Mouse (Mus musculus) CH12.LX (cell line): ENCODE measurements around the gene Vmn1r7. TPM values are rescaled to one million over a fixed set of nuclear protein-coding genes. Genes with fewer than 3 reads are reported as not detected.

Source experiments
- DNase-seq: peaks from one replicate; pipeline ENCODE4 v3.0.0-alpha.2; 2013; ENCODE audit errors: extremely low read depth
- H3K27ac ChIP-seq: 2 replicates; pipeline ENCODE4 v1.5.1; 2012; ENCODE audit warnings: low read depth, mild to moderate bottlenecking, control low read depth, moderate library complexity; ENCODE audit not compliant: insufficient read depth
- H3K27me3 ChIP-seq: replicated peaks from 2 replicates; pipeline ENCODE3; 2012; ENCODE audit warnings: inconsistent platforms
- H3K36me3 ChIP-seq, 2 experiments: replicated peaks in 1 of 2; 2 replicates each; pipeline versions ENCODE3 to v1.6.1; 2012; ENCODE audit warnings: inconsistent platforms in 1 of 2, low read length in 1 of 2, mild to moderate bottlenecking in 1 of 2, mixed read lengths in 1 of 2, moderate library complexity in 1 of 2; ENCODE audit not compliant: control insufficient read depth in 1 of 2, insufficient read depth in 1 of 2
- H3K4me1 ChIP-seq, 2 experiments: 2 replicates each; pipeline ENCODE4 v1.6.1; 2012; ENCODE audit warnings: inconsistent platforms in 1 of 2, moderate library complexity in 1 of 2; ENCODE audit not compliant: insufficient read depth in 2 of 2, control insufficient read depth in 1 of 2
- H3K4me2 ChIP-seq: 2 replicates; pipeline ENCODE4 v1.6.1; 2012; ENCODE audit warnings: low read depth, mild to moderate bottlenecking, control low read depth; ENCODE audit not compliant: poor library complexity, insufficient read depth, severe bottlenecking
- H3K4me3 ChIP-seq, 3 experiments: fragments of 150-350 bp in 1 of 3; sonication (generic) in 1 of 3; replicated peaks in 1 of 3; 2 replicates each; pipeline versions ENCODE3 to v1.5.1; 2011 to 2012; ENCODE audit warnings: low read depth in 2 of 3, low read length in 2 of 3, mild to moderate bottlenecking in 2 of 3, moderate library complexity in 2 of 3, control low read depth in 1 of 3, improper control_type of control experiment in 1 of 3, inconsistent platforms in 1 of 3, mixed read lengths in 1 of 3; ENCODE audit not compliant: poor library complexity in 1 of 3
- H3K79me2 ChIP-seq: replicated peaks from 2 replicates; pipeline ENCODE4 v1.6.1; 2012; ENCODE audit warnings: mild to moderate bottlenecking, moderate library complexity; ENCODE audit not compliant: control insufficient read depth, poor library complexity, insufficient read depth, severe bottlenecking; ENCODE audit errors: extremely low read depth
- H3K9ac ChIP-seq: 2 replicates; pipeline ENCODE4 v1.6.1; 2012; ENCODE audit warnings: low read depth, mild to moderate bottlenecking, control low read depth, moderate library complexity; ENCODE audit not compliant: insufficient read depth
- H3K9me3 ChIP-seq: replicated peaks from 2 replicates; pipeline ENCODE3; 2012; ENCODE audit warnings: low read length, inconsistent platforms, mixed read lengths
- CTCF ChIP-seq, 2 experiments: IDR thresholded peaks in 1 of 2; conservative IDR thresholded peaks in 1 of 2; 2 replicates each; pipeline ENCODE4 v1.5.1; 2011 to 2012; ENCODE audit warnings: low read depth in 2 of 2, low read length in 2 of 2, improper control_type of control experiment in 1 of 2, inconsistent platforms in 1 of 2, mild to moderate bottlenecking in 1 of 2, moderate library complexity in 1 of 2
- HCFC1 ChIP-seq: IDR thresholded peaks from 2 replicates; pipeline ENCODE4 v1.6.1; 2012; ENCODE audit warnings: low read depth, mild to moderate bottlenecking, inconsistent platforms, low read length, improper control_type of control experiment
- PAX5 ChIP-seq: IDR thresholded peaks from 2 replicates; pipeline ENCODE4 v1.6.1; 2012; ENCODE audit warnings: low read length, inconsistent platforms, mixed read lengths
- TCF12 ChIP-seq: IDR thresholded peaks from 2 replicates; pipeline ENCODE4 v1.6.1; 2014; ENCODE audit warnings: low read depth, mild to moderate bottlenecking, inconsistent platforms, low read length, improper control_type of control experiment
- ZC3H11A ChIP-seq: IDR thresholded peaks from 2 replicates; pipeline ENCODE4 v1.6.1; 2012; ENCODE audit warnings: low read depth, mild to moderate bottlenecking, inconsistent platforms, low read length, improper control_type of control experiment
- ZKSCAN1 ChIP-seq: IDR thresholded peaks from 2 replicates; pipeline ENCODE4 v1.6.1; 2012; ENCODE audit warnings: low read depth, inconsistent platforms, low read length, improper control_type of control experiment, borderline replicate concordance
- dilution Hi-C: fragments of 300-500 bp; cut with MboI; formaldehyde crosslinking; loops from 2 replicates; pipeline ENCODE4 v1.14.3; 2020; ENCODE audit warnings: low sequenced_read_pairs; ENCODE audit not compliant: extremely low pct_unique_long_range_greater_than_20kb, extremely low pct_ligation_motif_present
- in situ Hi-C: fragments of 300-500 bp; cut with MboI; formaldehyde crosslinking; loops from 3 replicates; pipeline ENCODE4 v1.14.3; 2019; ENCODE audit warnings: low sequenced_read_pairs, low pct_ligation_motif_present, low pct_unique_long_range_greater_than_20kb, mixed read lengths
- polyA plus RNA-seq: library from polyadenylated mRNA; unstranded; fragments of >175 nt; gene quantifications from 2 replicates; pipeline ENCODE4 v1.2.1, GENCODE M21; 2012; ENCODE audit warnings: low read depth; ENCODE audit not compliant: insufficient read length
- total RNA-seq, 2 experiments: library from RNA; depleted of rRNA; stranded (reverse); fragments of 300-350 nt in 1 of 2; fragments of >200 nt in 1 of 2; gene quantifications; 2 replicates each; pipeline ENCODE4 v1.2.3; 2012 to 2014

The Vmn1r7 gene
- total and polyA plus RNA-seq, 3 experiments, result not detected

- dilution Hi-C loops, result no loop called here
- H3K4me3 ChIP-seq, result no peak within 1 kb of the TSS
Observed at GRCm38 (mm10) chr6:56996943-56997342, 28.2 kb downstream of the Vmn1r7 start, which contains the start of gene Vmn1r6. Gene Vmn1r6, plus strand, starts transcription at chr6:56997243.

More at GRCm38 (mm10) chr6:56996943-56997342, 28.2 kb downstream of the Vmn1r7 start, which contains the start of gene Vmn1r6:
- H3K36me3 ChIP-seq, result no peaks in the 10 kb centered on the region
- no peak within 1 kb of the TSS for H3K9ac ChIP-seq
- no peaks in the 10 kb centered on the region for H3K79me2 ChIP-seq
- no peaks in the 10 kb centered on the region for H3K9me3 ChIP-seq
- no peak for DNase-seq
- H3K4me2 ChIP-seq, result no peak within 1 kb of the TSS
- no peaks in the 10 kb centered on the region for H3K27me3 ChIP-seq
- in situ Hi-C loops, result no loop called here
- no peak within 1 kb of the TSS for H3K27ac ChIP-seq
- TF ChIP-seq ZKSCAN1, result no peak
- TF ChIP-seq ZC3H11A, result no peak
- no peak for TF ChIP-seq PAX5
- TF ChIP-seq TCF12, result no peak
- TF ChIP-seq HCFC1, result no peak
- no peak for TF ChIP-seq CTCF (conservative IDR thresholded peaks at IDR 0.05 in 1 of 2, IDR thresholded peaks at IDR 0.05 in 1 of 2; ENCODE audit: low read depth in 2 of 2, low read length in 2 of 2)
- H3K4me1 ChIP-seq, result no peaks in the 10 kb centered on the region

Other genes starting within 250 kb of the Vmn1r7 start
- gene Kbtbd2, start 227.5 kb downstream of the Vmn1r7 start, total RNA-seq (2012; rRNA removed), result 11.0 and 13.3 TPM in 2 replicates
- 29.5 and 34.2 TPM in 2 replicates for gene Kbtbd2, start 227.5 kb downstream of the Vmn1r7 start, total RNA-seq (2014; rRNA removed)
- 8.4 and 9.3 TPM in 2 replicates for gene Kbtbd2, start 227.5 kb downstream of the Vmn1r7 start, polyA plus RNA-seq
- 0.97 and 1.7 TPM in 2 replicates for gene Fkbp9, start 193.3 kb downstream of the Vmn1r7 start, total RNA-seq (2012; rRNA removed)
- not detected in 2 replicates for gene Fkbp9, start 193.3 kb downstream of the Vmn1r7 start, total RNA-seq (2014; rRNA removed)
- gene Fkbp9, start 193.3 kb downstream of the Vmn1r7 start, polyA plus RNA-seq, result 0.07 and 0.08 TPM in 2 replicates
- gene Nt5c3, start 101.4 kb downstream of the Vmn1r7 start, total RNA-seq (2012; rRNA removed), result 23.7 and 23.8 TPM in 2 replicates
- 82.4 and 82.5 TPM in 2 replicates for gene Nt5c3, start 101.4 kb downstream of the Vmn1r7 start, total RNA-seq (2014; rRNA removed)
- gene Nt5c3, start 101.4 kb downstream of the Vmn1r7 start, polyA plus RNA-seq, result 36.5 and 38.7 TPM in 2 replicates
- 0.25 and 0.29 TPM in 2 replicates for gene Vmn1r4, start 101.3 kb downstream of the Vmn1r7 start, total RNA-seq (2012; rRNA removed)
- gene Vmn1r4, start 101.3 kb downstream of the Vmn1r7 start, total RNA-seq (2014; rRNA removed), result 0.11 and 0.41 TPM in 2 replicates
- 0.11 and 0.12 TPM in 2 replicates for gene Vmn1r4, start 101.3 kb downstream of the Vmn1r7 start, polyA plus RNA-seq
- gene Vmn1r5, start 55.1 kb downstream of the Vmn1r7 start, total RNA-seq (2012; rRNA removed), result not detected in 2 replicates
- not detected in 2 replicates for gene Vmn1r5, start 55.1 kb downstream of the Vmn1r7 start, total RNA-seq (2014; rRNA removed)
- not detected in 2 replicates for gene Vmn1r5, start 55.1 kb downstream of the Vmn1r7 start, polyA plus RNA-seq
- gene Vmn1r6, start 28.1 kb downstream of the Vmn1r7 start, total RNA-seq (2012; rRNA removed), result not detected in 2 replicates
- gene Vmn1r6, start 28.1 kb downstream of the Vmn1r7 start, total RNA-seq (2014; rRNA removed), result not detected in 2 replicates
- gene Vmn1r6, start 28.1 kb downstream of the Vmn1r7 start, polyA plus RNA-seq, result not detected in 2 replicates
- gene Vmn1r8, start 7.0 kb upstream of the Vmn1r7 start, total RNA-seq (2012; rRNA removed), result not detected in 2 replicates
- not detected in 2 replicates for gene Vmn1r8, start 7.0 kb upstream of the Vmn1r7 start, total RNA-seq (2014; rRNA removed)
- gene Vmn1r8, start 7.0 kb upstream of the Vmn1r7 start, polyA plus RNA-seq, result not detected in 2 replicates
- gene Vmn1r9, start 41.5 kb upstream of the Vmn1r7 start, total RNA-seq (2012; rRNA removed), result not detected in 2 replicates
- not detected in 2 replicates for gene Vmn1r9, start 41.5 kb upstream of the Vmn1r7 start, total RNA-seq (2014; rRNA removed)
- gene Vmn1r9, start 41.5 kb upstream of the Vmn1r7 start, polyA plus RNA-seq, result not detected in 2 replicates
- gene Vmn1r10, start 84.1 kb upstream of the Vmn1r7 start, total RNA-seq (2012; rRNA removed), result not detected in 2 replicates
- gene Vmn1r10, start 84.1 kb upstream of the Vmn1r7 start, total RNA-seq (2014; rRNA removed), result not detected in 2 replicates
- gene Vmn1r10, start 84.1 kb upstream of the Vmn1r7 start, polyA plus RNA-seq, result not detected in 2 replicates
- gene Vmn1r11, start 108.1 kb upstream of the Vmn1r7 start, total RNA-seq (2012; rRNA removed), result not detected in 2 replicates
- gene Vmn1r11, start 108.1 kb upstream of the Vmn1r7 start, total RNA-seq (2014; rRNA removed), result not detected in 2 replicates
- not detected in 2 replicates for gene Vmn1r11, start 108.1 kb upstream of the Vmn1r7 start, polyA plus RNA-seq
- not detected in 2 replicates for gene Vmn1r12, start 131.6 kb upstream of the Vmn1r7 start, total RNA-seq (2012; rRNA removed)
- gene Vmn1r12, start 131.6 kb upstream of the Vmn1r7 start, total RNA-seq (2014; rRNA removed), result not detected in 2 replicates
- gene Vmn1r12, start 131.6 kb upstream of the Vmn1r7 start, polyA plus RNA-seq, result not detected in 2 replicates
- gene Vmn1r13, start 178.0 kb upstream of the Vmn1r7 start, total RNA-seq (2012; rRNA removed), result not detected in 2 replicates
- gene Vmn1r13, start 178.0 kb upstream of the Vmn1r7 start, total RNA-seq (2014; rRNA removed), result not detected in 2 replicates
- 0.04 TPM in 2 replicates for gene Vmn1r13, start 178.0 kb upstream of the Vmn1r7 start, polyA plus RNA-seq
- not detected in 2 replicates for gene Vmn1r14, start 206.4 kb upstream of the Vmn1r7 start, total RNA-seq (2012; rRNA removed)
- gene Vmn1r14, start 206.4 kb upstream of the Vmn1r7 start, total RNA-seq (2014; rRNA removed), result not detected in 2 replicates
- not detected in 2 replicates for gene Vmn1r14, start 206.4 kb upstream of the Vmn1r7 start, polyA plus RNA-seq
- gene Vmn1r15, start 232.6 kb upstream of the Vmn1r7 start, total RNA-seq (2012; rRNA removed), result not detected in 2 replicates
- not detected in 2 replicates for gene Vmn1r15, start 232.6 kb upstream of the Vmn1r7 start, total RNA-seq (2014; rRNA removed)
- 0.27 TPM in 1 of 2 replicates, not detected in the other for gene Vmn1r15, start 232.6 kb upstream of the Vmn1r7 start, polyA plus RNA-seq